Mouse (Mus musculus): ENCODE results near the gene Fgf3.
"Not testable (repeated sequence)": the region's sequence is repeated elsewhere in the genome, so short reads cannot be mapped to it uniquely, and the experiment has no call there.

DNA sequence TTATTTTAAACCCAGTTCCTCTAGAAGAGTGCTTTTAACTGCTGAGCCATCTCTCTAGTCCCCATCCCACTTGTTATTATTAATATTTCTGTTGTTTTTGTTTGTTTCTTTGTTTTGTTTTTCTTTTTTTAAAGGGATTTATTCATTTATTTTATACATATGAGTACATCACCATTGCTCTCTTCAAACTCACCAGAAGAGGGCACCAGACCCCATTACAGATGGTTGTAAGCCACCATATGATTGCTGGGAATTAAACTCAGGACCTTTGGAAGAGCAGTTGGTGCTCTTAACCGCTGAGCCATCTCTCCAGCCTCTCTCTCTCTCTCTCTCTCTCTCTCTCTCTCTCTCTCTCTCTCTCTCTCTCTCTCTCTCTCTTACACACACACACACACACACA lies 52.8 kb downstream of the Fgf3 start:
- TF ChIP-seq CTCF (IDR thresholded peaks at IDR 0.05; ENCODE audit: extremely low read depth, insufficient read depth, insufficient read length, insufficient replicate concordance); POLR2A (IDR thresholded peaks at IDR 0.05; ENCODE audit: low read depth, low read length): not testable (repeated sequence)
